Comparison of ENCODE assay signal across 28 mouse cellular contexts in genomic region chr7:133872701-133873100, GRCm38 (mm10).
"Had no signal": no experiment of that assay in that cellular context is flagged by ENCODE, and none has a peak within 500 bp of the region (broad histone marks: within the 10 kb centered on the region; RNA-seq: fewer than 3 reads in every experiment).

No protein-coding gene starts in this region.

- H3K27ac ChIP-seq: embryonic facial prominence, embryonic 10.5 days; embryonic facial prominence, embryonic 12.5 days; embryonic facial prominence, embryonic 13.5 days; embryonic facial prominence, embryonic 15.5 days; forebrain, embryonic 10.5 days; forebrain, embryonic 12.5 days; forebrain, embryonic 13.5 days; forebrain, embryonic 15.5 days; gastrocnemius, adult 2 months had no signal

- H3K27me3 ChIP-seq: embryonic facial prominence, embryonic 12.5 days; embryonic facial prominence, embryonic 13.5 days; forebrain, embryonic 12.5 days; forebrain, embryonic 13.5 days; forebrain, embryonic 15.5 days had no signal

- H3K9ac ChIP-seq: embryonic facial prominence, embryonic 12.5 days; embryonic facial prominence, embryonic 13.5 days; embryonic facial prominence, embryonic 15.5 days; forebrain, embryonic 12.5 days; forebrain, embryonic 13.5 days; forebrain, embryonic 15.5 days; forebrain, postnatal 0 days had no signal

- DNase-seq: cerebellum, adult 18-20 months; cerebellum, adult 2 months; cerebellum, adult 8-10 months; cerebellum, adult 9-10 months; cerebellum, adult 9-11 months; cerebellum, postnatal 10 days; cerebellum, postnatal 14 days; cerebellum, postnatal 25 days; cerebellum, postnatal 36 days; embryo, embryonic 11 days; forebrain, postnatal 0 days; gastrocnemius, adult 2 months; gastrocnemius, postnatal 10 days; gastrocnemius, postnatal 14 days; gastrocnemius, postnatal 25 days; gastrocnemius, postnatal 36 days; heart, adult 18-20 months had no signal

- H3K9me3 ChIP-seq: embryonic facial prominence, embryonic 10.5 days; embryonic facial prominence, embryonic 12.5 days; embryonic facial prominence, embryonic 13.5 days; embryonic facial prominence, embryonic 15.5 days; forebrain, embryonic 10.5 days; forebrain, embryonic 12.5 days; forebrain, embryonic 13.5 days; forebrain, embryonic 15.5 days had no signal

- H3K4me2 ChIP-seq: embryonic facial prominence, embryonic 12.5 days; embryonic facial prominence, embryonic 13.5 days; embryonic facial prominence, embryonic 15.5 days; forebrain, embryonic 12.5 days; forebrain, embryonic 13.5 days; forebrain, embryonic 15.5 days had no signal

- H3K36me3 ChIP-seq: embryonic facial prominence, embryonic 10.5 days; embryonic facial prominence, embryonic 12.5 days; embryonic facial prominence, embryonic 13.5 days; embryonic facial prominence, embryonic 15.5 days; forebrain, embryonic 10.5 days; forebrain, embryonic 12.5 days; forebrain, embryonic 15.5 days had no signal

- ATAC-seq: forebrain, embryonic 13.5 days; forebrain, embryonic 14.5 days; forebrain, embryonic 15.5 days; forebrain, embryonic 16.5 days; forebrain, postnatal 0 days had no signal

- H3K4me1 ChIP-seq: embryonic facial prominence, embryonic 13.5 days; embryonic facial prominence, embryonic 15.5 days; forebrain, embryonic 10.5 days; forebrain, embryonic 12.5 days; forebrain, embryonic 13.5 days; forebrain, embryonic 15.5 days had no signal

- H3K4me3 ChIP-seq: embryonic facial prominence, embryonic 10.5 days; embryonic facial prominence, embryonic 12.5 days; embryonic facial prominence, embryonic 13.5 days; embryonic facial prominence, embryonic 15.5 days; erythroblast, embryonic 14.5 days; forebrain, embryonic 10.5 days; forebrain, embryonic 12.5 days; forebrain, embryonic 13.5 days; forebrain, embryonic 15.5 days; gastrocnemius, adult 2 months had no signal
